Mouse (Mus musculus): ENCODE data around the gene P2rx1.

DNA sequence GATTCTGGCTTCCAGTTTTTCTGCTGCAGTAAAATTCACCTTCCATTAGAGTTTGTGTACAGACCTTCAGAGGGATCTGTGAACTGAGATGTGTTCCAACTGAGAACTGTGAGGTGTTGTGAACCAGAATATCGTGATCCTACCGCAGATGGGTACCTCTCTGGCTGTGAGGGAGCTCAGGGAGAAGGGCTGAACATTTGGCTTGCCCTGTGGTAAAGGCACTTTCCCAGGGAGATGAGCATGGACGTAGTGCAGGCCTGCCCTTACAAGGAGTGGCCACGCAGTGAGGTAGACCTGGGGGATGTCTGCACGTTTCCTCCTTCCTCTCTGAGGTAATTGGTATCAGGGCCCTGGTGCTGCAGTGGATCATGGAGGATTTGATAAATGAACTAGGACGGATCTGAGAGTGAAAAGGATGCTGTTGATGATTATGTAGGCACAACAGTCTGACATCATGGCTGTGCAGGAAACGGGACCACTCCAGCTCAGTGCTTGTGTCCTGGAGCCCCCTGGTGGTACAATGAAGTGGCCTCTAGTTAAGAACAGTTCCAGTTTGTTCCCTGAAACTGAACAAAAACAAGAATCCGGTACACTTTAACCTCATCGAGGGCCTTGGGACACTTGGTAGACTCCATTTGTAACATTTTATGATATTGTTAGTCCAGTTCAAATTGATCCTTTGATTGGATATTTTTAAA lies 40.3 kb downstream of the P2rx1 start:
- peak; percentile 67 for TF ChIP-seq CTCF (IDR thresholded peaks at IDR 0.05; ENCODE audit: extremely low read depth, insufficient read depth, low read length)
- TF ChIP-seq POLR2A (IDR thresholded peaks at IDR 0.05; ENCODE audit: extremely low read depth, insufficient read depth, low read length): no peak
